Mouse (Mus musculus) ES-E14 (cell line): ENCODE results near the gene Rab1a. TPM values are rescaled to one million over a fixed set of nuclear protein-coding genes. Genes with fewer than 3 reads are reported as not detected.
"Not testable (repeated sequence)": the region's sequence is repeated elsewhere in the genome, so short reads cannot be mapped to it uniquely, and the experiment has no call there.

Experiments
- DNase-seq: peaks from one replicate; pipeline ENCODE4 v3.0.0-alpha.2; 2013; ENCODE audit warnings: low read depth, low spot score
- H3K27ac ChIP-seq: 2 replicates; pipeline ENCODE4 v1.5.1; 2012; ENCODE audit warnings: low read depth, mild to moderate bottlenecking, low read length, moderate library complexity, mixed read lengths; ENCODE audit not compliant: poor library complexity, insufficient read depth, severe bottlenecking
- H3K36me3 ChIP-seq: 2 replicates; pipeline ENCODE4 v1.6.1; 2012; ENCODE audit warnings: mild to moderate bottlenecking, low read length, moderate library complexity, mixed read lengths; ENCODE audit not compliant: control insufficient read depth, poor library complexity, insufficient read depth, severe bottlenecking
- H3K4me1 ChIP-seq, 2 experiments: fragments of 150-350 bp in 1 of 2; sonication (generic) in 1 of 2; 2 replicates each; pipeline ENCODE4 v1.6.1; 2012; ENCODE audit warnings: low read length in 2 of 2, mild to moderate bottlenecking in 1 of 2, mixed read lengths in 1 of 2; ENCODE audit not compliant: control insufficient read depth in 2 of 2, insufficient read depth in 2 of 2, poor library complexity in 1 of 2
- H3K4me3 ChIP-seq, 2 experiments: fragments of 150-350 bp in 1 of 2; sonication (generic) in 1 of 2; 2 replicates each; pipeline ENCODE4 v1.5.1; 2012; ENCODE audit warnings: low read length in 2 of 2, low read depth in 1 of 2, mild to moderate bottlenecking in 1 of 2, mixed read lengths in 1 of 2; ENCODE audit not compliant: insufficient read depth in 1 of 2, poor library complexity in 1 of 2, severe bottlenecking in 1 of 2
- H3K9ac ChIP-seq: 2 replicates; pipeline ENCODE4 v1.6.1; 2012; ENCODE audit warnings: low read depth, mild to moderate bottlenecking, low read length, mixed read lengths; ENCODE audit not compliant: poor library complexity, insufficient read depth, severe bottlenecking
- H3K9me3 ChIP-seq: fragments of 150-350 bp; sonication (generic); 2 replicates; pipeline ENCODE4 v1.6.1; 2012; ENCODE audit warnings: low read depth, mild to moderate bottlenecking, low read length; ENCODE audit not compliant: control insufficient read depth, insufficient read depth
- CHD2 ChIP-seq: IDR thresholded peaks from 2 replicates; pipeline ENCODE4 v1.6.1; 2014; ENCODE audit warnings: mild to moderate bottlenecking, low read depth, low read length, inconsistent platforms
- HCFC1 ChIP-seq: IDR thresholded peaks from 2 replicates; pipeline ENCODE4 v1.6.1; 2012; ENCODE audit warnings: low read length, inconsistent platforms, borderline replicate concordance; ENCODE audit not compliant: insufficient read depth
- MAFK ChIP-seq: IDR thresholded peaks from 2 replicates; pipeline ENCODE4 v1.6.1; 2014; ENCODE audit warnings: mild to moderate bottlenecking, low read depth, low read length, inconsistent platforms; ENCODE audit not compliant: insufficient read depth
- ZC3H11A ChIP-seq: IDR thresholded peaks from 2 replicates; pipeline ENCODE4 v1.6.1; 2012; ENCODE audit warnings: low read depth, mild to moderate bottlenecking, inconsistent platforms, low read length, borderline replicate concordance
- ZNF384 ChIP-seq: IDR thresholded peaks from 2 replicates; pipeline ENCODE4 v1.6.1; 2012; ENCODE audit warnings: low read depth, low read length, inconsistent platforms
- in situ Hi-C, 2 experiments: fragments of 600-800 bp; cut with MboI; formaldehyde crosslinking; loops; one replicate each; pipeline ENCODE4 v1.15.1; 2025; ENCODE audit warnings: low sequenced_read_pairs in 2 of 2, inconsistent platforms in 1 of 2; ENCODE audit not compliant: unreplicated experiment in 2 of 2
- total RNA-seq: library from RNA; depleted of rRNA; stranded (reverse); fragments of 300-350 nt; gene quantifications from 2 replicates; pipeline ENCODE4 v1.2.3, GENCODE M21; 2012; rRNA removed

The Rab1a gene
- total RNA-seq: 77.9 and 122 TPM in 2 replicates

- peak; percentile 96 for TF ChIP-seq HCFC1
- TF ChIP-seq CHD2: peak; percentile 19; the same call in 1 of the 2 replicates
- no peak for TF ChIP-seq MAFK
- no peak for TF ChIP-seq ZC3H11A
- 0 out of 2 replicates have a peak, but pooled peaks have one; percentile 46 for TF ChIP-seq ZNF384
- H3K4me1 ChIP-seq: peaks cover 9 to 12% of the 10 kb centered on the region in 2 experiments; a peak in 3 of 4 replicates
- peak within 1 kb of the TSS; percentile 97 for H3K9ac ChIP-seq
- H3K36me3 ChIP-seq: no peaks in the 10 kb centered on the region
- in situ Hi-C loops: no loop called here
- H3K27ac ChIP-seq: peak within 1 kb of the TSS; percentile 90
- peak within 1 kb of the TSS; percentile 96 to 99 for H3K4me3 ChIP-seq
- DNase-seq: peak; percentile 100
- H3K9me3 ChIP-seq: no peaks in the 10 kb centered on the region
Measured at GRCm38 (mm10) chr11:20200713-20201575, at the start of gene Rab1a. Rab1a (plus strand) TSS chr11:20201432.

GRCm38 (mm10) chr11:20152107-20152901 lies 48.9 kb upstream of the Rab1a start:
- Histone ChIP-seq H3K9ac (no peak overlapping the region), H3K36me3 (no peaks in the 10 kb centered on the region), H3K9me3 (0 out of 2 replicates have a peak, but pooled peaks cover 1% of the 10 kb centered on the region), H3K4me3 (peak overlapping the region; percentile 11 to 32; a peak in 3 of 4 replicates), H3K27ac (peak overlapping the region; percentile 59), H3K4me1 (peaks cover 4 to 15% of the 10 kb centered on the region in 2 experiments)
- DNase-seq: no peak
- in situ Hi-C loops: no loop called here
- TF ChIP-seq ZC3H11A: no peak
- TF ChIP-seq MAFK: no peak
- no peak for TF ChIP-seq CHD2
- no peak for TF ChIP-seq ZNF384
- TF ChIP-seq HCFC1: no peak

GRCm38 (mm10) chr11:20153542-20153941 lies 47.7 kb upstream of the Rab1a start:
- H3K9me3 ChIP-seq, H3K36me3 ChIP-seq, DNase-seq, H3K9ac ChIP-seq, in situ Hi-C loops: not testable (repeated sequence)
- peak overlapping the region; percentile 58; the same call in 1 of the 2 replicates for H3K27ac ChIP-seq
- peaks cover 10 to 15% of the 10 kb centered on the region in 2 experiments for H3K4me1 ChIP-seq
- peak overlapping the region in 1 of 2 experiments; percentile 32; a peak in 1 of 4 replicates for H3K4me3 ChIP-seq

GRCm38 (mm10) chr11:20158879-20159278 lies 42.4 kb upstream of the Rab1a start:
- TF ChIP-seq ZNF384 (no peak), ZC3H11A (no peak), HCFC1 (no peak), CHD2 (no peak), MAFK (no peak)
- no peaks in the 10 kb centered on the region for H3K9me3 ChIP-seq
- no peak overlapping the region for H3K4me3 ChIP-seq
- H3K9ac ChIP-seq: no peak overlapping the region
- in situ Hi-C loops: no loop called here
- no peak for DNase-seq
- no peak overlapping the region for H3K27ac ChIP-seq
- H3K36me3 ChIP-seq: no peaks in the 10 kb centered on the region; the same call in 1 of the 2 replicates
- peaks cover 10 to 11% of the 10 kb centered on the region in 2 experiments for H3K4me1 ChIP-seq
